Mouse (Mus musculus): ENCODE measurements around the gene Lurap1. TPM values are rescaled to one million over a fixed set of nuclear protein-coding genes. Genes with fewer than 3 reads are reported as not detected.

Gene Lurap1
- 5.0 and 6.3 TPM in 2 replicates for total RNA-seq (2014; rRNA removed)
- 2.8 and 3.0 TPM in 2 replicates for polyA plus RNA-seq (2015; fragmentation: Nextera tagmentation; extraction: Ambion mirVana)

GRCm38 (mm10) chr4:116151238-116151637 is at the start of gene Lurap1:
Gene Lurap1, minus strand, starts transcription at chr4:116151338.
- H3K27ac ChIP-seq (ENCODE audit: low read depth, low read length): peak within 1 kb of the TSS; percentile 89
- H3K9me3 ChIP-seq (ENCODE audit: low read length): no peaks in the 10 kb centered on the region
- no peak for ATAC-seq
- no peak for DNase-seq
- no peaks in the 10 kb centered on the region for H3K27me3 ChIP-seq (ENCODE audit: insufficient read depth, low read length)
- peak within 1 kb of the TSS; percentile 93 for H3K9ac ChIP-seq
- 73% methylated on average over 6 of the region's 6 CpGs for WGBS
- peak within 1 kb of the TSS; percentile 80 for H3K4me3 ChIP-seq (ENCODE audit: low read depth, low read length)
- H3K4me1 ChIP-seq (ENCODE audit: insufficient read depth): peaks cover 4% of the 10 kb centered on the region; the same call in 1 of the 2 replicates
- TF ChIP-seq CTCF (IDR thresholded peaks at IDR 0.05; ENCODE audit: low read depth): no peak
- H3K36me3 ChIP-seq (ENCODE audit: insufficient read depth): peaks cover 45% of the 10 kb centered on the region
- H3K4me2 ChIP-seq (ENCODE audit: low read depth): peak within 1 kb of the TSS; percentile 66

GRCm38 (mm10) chr4:116198422-116198821 is 47.3 kb upstream of the Lurap1 start:
- Histone ChIP-seq H3K9ac (no peak overlapping the region), H3K4me2 (ENCODE audit: low read depth) (no peak overlapping the region), H3K27me3 (ENCODE audit: insufficient read depth, low read length) (no peaks in the 10 kb centered on the region), H3K27ac (ENCODE audit: low read depth, low read length) (no peak overlapping the region), H3K4me3 (ENCODE audit: low read depth, low read length) (no peak overlapping the region), H3K9me3 (ENCODE audit: low read length) (no peaks in the 10 kb centered on the region), H3K36me3 (ENCODE audit: insufficient read depth) (no peaks in the 10 kb centered on the region), H3K4me1 (ENCODE audit: insufficient read depth) (no peaks in the 10 kb centered on the region)
- WGBS: 76% methylated on average over 2 of the region's 2 CpGs
- ATAC-seq: no peak
- DNase-seq: no peak
- TF ChIP-seq CTCF (IDR thresholded peaks at IDR 0.05; ENCODE audit: low read depth): peak; percentile 30

- Histone ChIP-seq H3K4me2 (ENCODE audit: low read depth) (no peak overlapping the region), H3K9me3 (ENCODE audit: low read length) (no peaks in the 10 kb centered on the region), H3K36me3 (ENCODE audit: insufficient read depth) (no peaks in the 10 kb centered on the region), H3K27ac (ENCODE audit: low read depth, low read length) (no peak overlapping the region), H3K4me3 (ENCODE audit: low read depth, low read length) (no peak overlapping the region), H3K27me3 (ENCODE audit: insufficient read depth, low read length) (no peaks in the 10 kb centered on the region), H3K4me1 (ENCODE audit: insufficient read depth) (no peaks in the 10 kb centered on the region), H3K9ac (no peak overlapping the region)
- DNase-seq (no peak), ATAC-seq (no peak)
- 59% methylated on average over 9 of the region's 9 CpGs for WGBS
- no peak for TF ChIP-seq CTCF (IDR thresholded peaks at IDR 0.05; ENCODE audit: low read depth)
These were observed 42.6 kb upstream of the Lurap1 start for GRCm38 (mm10) chr4:116193583-116194383.

DNA sequence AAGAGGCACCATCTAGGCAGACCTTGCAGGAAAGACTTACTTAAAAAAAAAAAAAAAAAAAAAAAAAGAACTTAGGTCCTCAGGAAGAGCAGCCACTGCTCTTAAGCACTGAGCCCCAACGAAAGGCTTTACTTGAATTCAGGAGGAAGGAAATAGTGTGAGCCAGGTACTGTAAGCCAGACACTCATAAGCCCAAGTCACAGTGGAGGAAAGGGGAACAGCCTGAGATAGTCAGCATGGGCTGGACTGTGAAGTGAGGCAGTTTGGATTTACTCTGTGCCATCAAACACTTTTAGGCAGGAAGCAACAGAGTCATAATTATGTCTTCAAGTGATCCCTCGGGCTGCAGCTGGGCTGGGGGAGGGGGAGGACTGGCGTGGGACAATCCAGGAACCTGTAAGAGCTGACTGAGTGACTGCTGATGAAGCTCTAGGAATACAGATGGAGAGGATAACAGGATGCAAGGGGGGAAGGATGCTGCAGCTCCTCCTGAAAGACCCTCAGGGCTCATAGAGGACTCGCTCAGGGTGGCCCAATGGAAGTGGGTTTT is 41.2 kb upstream of the Lurap1 start:
- H3K27ac ChIP-seq (ENCODE audit: low read depth, low read length): no peak overlapping the region
- H3K4me2 ChIP-seq (ENCODE audit: low read depth): no peak overlapping the region
- no peaks in the 10 kb centered on the region for H3K9me3 ChIP-seq (ENCODE audit: low read length)
- 59% methylated on average over 4 of the region's 4 CpGs for WGBS
- TF ChIP-seq CTCF (IDR thresholded peaks at IDR 0.05; ENCODE audit: low read depth): no peak
- H3K4me3 ChIP-seq (ENCODE audit: low read depth, low read length): no peak overlapping the region
- H3K27me3 ChIP-seq (ENCODE audit: insufficient read depth, low read length): no peaks in the 10 kb centered on the region
- ATAC-seq (peak; percentile 14; the same call in 1 of the 2 replicates), DNase-seq (peak; percentile 22)
- H3K36me3 ChIP-seq (ENCODE audit: insufficient read depth): no peaks in the 10 kb centered on the region
- no peaks in the 10 kb centered on the region for H3K4me1 ChIP-seq (ENCODE audit: insufficient read depth)
- H3K9ac ChIP-seq: no peak overlapping the region

GRCm38 (mm10) chr4:116185083-116185482 is 33.9 kb upstream of the Lurap1 start:
- no peak overlapping the region for H3K4me3 ChIP-seq (ENCODE audit: low read depth, low read length)
- DNase-seq: no peak
- 87% methylated on average over 4 of the region's 4 CpGs for WGBS
- H3K9me3 ChIP-seq (ENCODE audit: low read length): no peaks in the 10 kb centered on the region
- ATAC-seq: no peak
- no peak overlapping the region for H3K4me2 ChIP-seq (ENCODE audit: low read depth)
- H3K27ac ChIP-seq (ENCODE audit: low read depth, low read length): no peak overlapping the region
- H3K9ac ChIP-seq: no peak overlapping the region
- no peaks in the 10 kb centered on the region for H3K36me3 ChIP-seq (ENCODE audit: insufficient read depth)
- no peak for TF ChIP-seq CTCF (IDR thresholded peaks at IDR 0.05; ENCODE audit: low read depth)
- H3K4me1 ChIP-seq (ENCODE audit: insufficient read depth): no peaks in the 10 kb centered on the region
- no peaks in the 10 kb centered on the region for H3K27me3 ChIP-seq (ENCODE audit: insufficient read depth, low read length)

GRCm38 (mm10) chr4:116182745-116183144 is 31.6 kb upstream of the Lurap1 start:
- no peak for TF ChIP-seq CTCF (IDR thresholded peaks at IDR 0.05; ENCODE audit: low read depth)
- Histone ChIP-seq H3K9ac (0 out of 2 replicates have a peak overlapping the region, but pooled peaks have one; percentile 2), H3K27ac (ENCODE audit: low read depth, low read length) (no peak overlapping the region), H3K9me3 (ENCODE audit: low read length) (no peaks in the 10 kb centered on the region), H3K27me3 (ENCODE audit: insufficient read depth, low read length) (no peaks in the 10 kb centered on the region), H3K4me3 (ENCODE audit: low read depth, low read length) (no peak overlapping the region), H3K4me2 (ENCODE audit: low read depth) (peak overlapping the region; percentile 33), H3K4me1 (ENCODE audit: insufficient read depth) (no peaks in the 10 kb centered on the region), H3K36me3 (ENCODE audit: insufficient read depth) (no peaks in the 10 kb centered on the region)
- no peak for DNase-seq
- WGBS: 4% methylated on average over 12 of the region's 12 CpGs
- no peak for ATAC-seq

GRCm38 (mm10) chr4:116182079-116182478 is 30.9 kb upstream of the Lurap1 start:
- DNase-seq: no peak
- H3K9ac ChIP-seq: no peak overlapping the region
- H3K4me3 ChIP-seq (ENCODE audit: low read depth, low read length): no peak overlapping the region
- H3K36me3 ChIP-seq (ENCODE audit: insufficient read depth): no peaks in the 10 kb centered on the region
- 32% methylated on average over 3 of the region's 3 CpGs for WGBS
- no peaks in the 10 kb centered on the region for H3K9me3 ChIP-seq (ENCODE audit: low read length)
- no peak for ATAC-seq
- H3K27ac ChIP-seq (ENCODE audit: low read depth, low read length): no peak overlapping the region
- H3K27me3 ChIP-seq (ENCODE audit: insufficient read depth, low read length): no peaks in the 10 kb centered on the region
- TF ChIP-seq CTCF (IDR thresholded peaks at IDR 0.05; ENCODE audit: low read depth): no peak
- no peak overlapping the region for H3K4me2 ChIP-seq (ENCODE audit: low read depth)
- H3K4me1 ChIP-seq (ENCODE audit: insufficient read depth): 0 out of 2 replicates have a peak, but pooled peaks cover 2% of the 10 kb centered on the region
